In genomic region chr1:58341576-58341975, GRCm38 (mm10) we compare ENCODE assay signal across 12 mouse cellular contexts. TPM values are rescaled to one million over a fixed set of nuclear protein-coding genes. Genes with fewer than 3 reads are reported as not detected.
DNase-seq lines count a peak whose midpoint lies in the region; ATAC-seq lines count a peak whose summit lies in the region.
"Had no signal": no experiment of that assay in that cellular context is flagged by ENCODE, and none has a peak within 500 bp of the region (broad histone marks: within the 10 kb centered on the region; RNA-seq: fewer than 3 reads in every experiment).

No protein-coding gene starts in this region.

- intact Hi-C loops in heart, postnatal 36 days (cut with DNase I), result no loop called here

- DNase-seq in cerebellum, adult 9-11 months, result peak; percentile 8
- DNase-seq in cerebellum, adult 11-12 months, result no peak
- DNase-seq in midbrain, embryonic 11.5 days (ENCODE audit: low spot score, missing footprints), result peak; percentile 57
- no peak for DNase-seq in midbrain, embryonic 10.5 days (ENCODE audit: low spot score)
- DNase-seq in heart, postnatal 36 days, result peak; percentile 13 to 22
- peak; percentile 58 to 73 for DNase-seq in kidney, postnatal 4 days
- DNase-seq in layer of hippocampus, adult 9-11 months, result no peak
- no peak for DNase-seq in lung, postnatal 14 days
- DNase-seq: B cell, adult 2 months had no signal

- H3K4me1 ChIP-seq in midbrain, embryonic 11.5 days (ENCODE audit: control insufficient read depth, insufficient read depth, low read length), result no peaks in the 10 kb centered on the region
- H3K4me1 ChIP-seq in midbrain, embryonic 10.5 days, result no peaks in the 10 kb centered on the region; the same call in 1 of the 2 replicates
- H3K4me1 ChIP-seq: embryonic facial prominence, embryonic 13.5 days had no signal

- 51% methylated on average over 7 of the region's 7 CpGs for WGBS in midbrain, embryonic 11.5 days
- 47% methylated on average over 7 of the region's 7 CpGs for WGBS in midbrain, embryonic 10.5 days

- no peak overlapping the region for H3K4me3 ChIP-seq in midbrain, embryonic 11.5 days (ENCODE audit: low read depth, low read length)
- H3K4me3 ChIP-seq in midbrain, embryonic 10.5 days, result no peak overlapping the region
- H3K4me3 ChIP-seq: embryonic facial prominence, embryonic 13.5 days had no signal

- no peak overlapping the region for H3K9ac ChIP-seq in midbrain, embryonic 11.5 days (ENCODE audit: low read length)
- H3K9ac ChIP-seq: embryonic facial prominence, embryonic 13.5 days had no signal

- H3K36me3 ChIP-seq in midbrain, embryonic 11.5 days (ENCODE audit: control insufficient read depth, insufficient read depth, low read length), result no peaks in the 10 kb centered on the region
- no peaks in the 10 kb centered on the region for H3K36me3 ChIP-seq in midbrain, embryonic 10.5 days
- H3K36me3 ChIP-seq: embryonic facial prominence, embryonic 13.5 days had no signal

- H3K4me2 ChIP-seq in midbrain, embryonic 11.5 days, result no peak overlapping the region
- H3K4me2 ChIP-seq: embryonic facial prominence, embryonic 13.5 days had no signal

- ATAC-seq in midbrain, embryonic 11.5 days (ENCODE audit: low FRiP score), result no peak
- ATAC-seq: intestine, embryonic 16.5 days; Patski had no signal

- H3K27ac ChIP-seq in midbrain, embryonic 11.5 days (ENCODE audit: low read depth, low read length), result no peak overlapping the region
- H3K27ac ChIP-seq in midbrain, embryonic 10.5 days (replicated peaks), result no peak overlapping the region
- H3K27ac ChIP-seq: embryonic facial prominence, embryonic 13.5 days had no signal

- H3K27me3 ChIP-seq in midbrain, embryonic 11.5 days (ENCODE audit: control insufficient read depth, insufficient read depth, low read length), result no peaks in the 10 kb centered on the region
- no peaks in the 10 kb centered on the region for H3K27me3 ChIP-seq in midbrain, embryonic 10.5 days (ENCODE audit: low read depth, poor library complexity, severe bottlenecking)
- H3K27me3 ChIP-seq: embryonic facial prominence, embryonic 13.5 days; Patski had no signal

- no peaks in the 10 kb centered on the region for H3K9me3 ChIP-seq in midbrain, embryonic 11.5 days (ENCODE audit: control insufficient read depth, low read length)
- H3K9me3 ChIP-seq in midbrain, embryonic 10.5 days (replicated peaks), result no peaks in the 10 kb centered on the region
- H3K9me3 ChIP-seq: embryonic facial prominence, embryonic 13.5 days had no signal

RNA-seq across cellular contexts. Expression of gene Bzw1, which starts 51.1 kb away (rescaled TPM):
- 587 and 613 TPM in 2 replicates for polyA plus RNA-seq in midbrain, embryonic 11.5 days (2014; fragmentation: Nextera tagmentation; extraction: Ambion mirVana)
- 454 and 464 TPM in 2 replicates for polyA plus RNA-seq in midbrain, embryonic 10.5 days (2016; fragmentation: Nextera tagmentation; extraction: Ambion mirVana)
- total RNA-seq in heart, postnatal 36 days (2021), result 10 to 100 TPM; 73.7 to 74.5 TPM

Comparison
In these comparisons a context has a peak if more than half of its experiments do, and no peak if none do; other contexts are left out.
1. DNase-seq: peak in cerebellum, adult 9-11 months (single experiment), midbrain, embryonic 11.5 days (single experiment), heart, postnatal 36 days (2 of 2) and kidney, postnatal 4 days (2 of 2); none in cerebellum, adult 11-12 months (single experiment), midbrain, embryonic 10.5 days (single experiment), layer of hippocampus, adult 9-11 months (single experiment) and lung, postnatal 14 days (single experiment).